Mouse (Mus musculus): ENCODE measurements around the gene Gemin8. TPM values are rescaled to one million over a fixed set of nuclear protein-coding genes. Genes with fewer than 3 reads are reported as not detected.

The Gemin8 gene
- polyA plus RNA-seq, 1 experiment: 5.2 TPM

DNA sequence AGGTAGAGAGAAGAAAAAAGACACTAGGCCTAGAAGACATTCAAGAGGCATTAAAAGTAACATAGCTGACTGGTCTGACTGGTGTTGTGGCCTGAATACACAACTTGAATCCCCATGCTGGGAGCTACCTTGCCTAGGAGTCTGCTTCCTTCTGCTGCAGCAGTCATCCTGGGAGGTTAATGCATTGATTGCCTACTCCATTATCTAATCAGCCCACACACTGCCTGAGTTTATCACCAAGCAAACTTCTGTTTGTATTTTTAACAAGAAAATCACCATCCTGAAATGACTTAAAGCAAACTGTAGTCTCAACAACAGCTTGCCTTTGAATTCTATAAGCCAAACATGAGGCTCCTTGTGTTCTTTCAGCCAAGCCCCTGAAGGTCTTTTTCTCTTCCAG is 29.6 kb downstream of the Gemin8 start:
- no peak for TF ChIP-seq GATA1 (IDR thresholded peaks at IDR 0.05; ENCODE audit: low read length)

DNA sequence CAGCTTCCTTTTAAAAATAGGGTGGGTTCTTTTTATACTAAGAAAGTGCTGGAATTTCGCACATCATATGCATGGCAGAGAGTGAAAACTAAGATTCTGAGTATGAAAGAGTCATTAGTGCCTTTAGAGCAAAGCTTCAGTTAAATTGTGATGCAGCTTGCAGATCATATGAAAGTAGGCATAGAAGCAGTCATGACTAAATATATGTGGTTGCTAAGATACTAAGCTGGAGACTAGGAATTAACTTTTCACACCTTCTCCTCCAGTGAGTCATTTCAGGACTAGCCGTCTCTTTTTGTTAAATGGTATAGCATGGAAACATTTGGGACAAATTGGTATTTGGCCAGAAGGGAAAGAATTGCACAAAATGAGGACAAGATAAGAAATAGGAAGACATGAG is 44.3 kb downstream of the Gemin8 start:
- TF ChIP-seq GATA1 (IDR thresholded peaks at IDR 0.05; ENCODE audit: low read length): no peak

DNA sequence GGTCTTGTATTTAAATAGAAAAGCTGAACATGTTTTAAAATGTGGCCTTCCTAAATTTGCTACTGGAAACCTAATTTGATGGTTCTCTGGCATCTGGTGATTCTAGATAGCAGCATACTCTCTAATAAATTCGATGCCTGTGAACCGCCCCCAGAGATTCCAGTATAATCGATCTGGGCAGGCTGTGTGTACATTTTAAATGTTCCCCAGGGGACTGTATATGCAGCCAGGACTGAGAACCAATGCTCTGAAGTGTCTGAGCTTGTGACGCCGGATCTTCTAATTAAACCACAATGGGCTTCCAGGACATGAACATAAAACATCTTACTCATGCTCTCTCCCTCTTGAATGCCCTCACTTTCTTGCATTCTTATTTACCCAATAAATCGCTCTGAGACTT is 46.0 kb downstream of the Gemin8 start:
- TF ChIP-seq GATA1 (IDR thresholded peaks at IDR 0.05; ENCODE audit: low read length): no peak

DNA sequence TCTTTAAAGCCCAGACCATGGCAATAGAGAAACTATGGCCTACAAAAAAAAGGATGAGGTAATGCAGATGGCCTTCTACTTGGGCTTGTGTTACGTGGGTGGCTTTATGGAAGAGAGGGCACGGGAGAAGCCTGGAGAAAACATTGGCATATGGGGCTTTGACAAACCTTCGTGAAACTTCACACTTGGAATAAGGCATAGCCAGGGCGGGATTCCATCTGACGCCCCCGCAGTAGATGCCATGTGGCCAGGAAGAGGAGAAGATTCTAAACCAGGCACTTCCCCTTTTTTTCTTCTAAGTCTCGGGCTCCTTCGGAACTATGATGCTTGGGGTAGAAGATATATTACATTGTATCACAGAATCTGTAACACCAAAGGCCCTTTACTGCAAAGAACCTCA is 46.5 kb downstream of the Gemin8 start:
- TF ChIP-seq GATA1 (IDR thresholded peaks at IDR 0.05; ENCODE audit: low read length): no peak

DNA sequence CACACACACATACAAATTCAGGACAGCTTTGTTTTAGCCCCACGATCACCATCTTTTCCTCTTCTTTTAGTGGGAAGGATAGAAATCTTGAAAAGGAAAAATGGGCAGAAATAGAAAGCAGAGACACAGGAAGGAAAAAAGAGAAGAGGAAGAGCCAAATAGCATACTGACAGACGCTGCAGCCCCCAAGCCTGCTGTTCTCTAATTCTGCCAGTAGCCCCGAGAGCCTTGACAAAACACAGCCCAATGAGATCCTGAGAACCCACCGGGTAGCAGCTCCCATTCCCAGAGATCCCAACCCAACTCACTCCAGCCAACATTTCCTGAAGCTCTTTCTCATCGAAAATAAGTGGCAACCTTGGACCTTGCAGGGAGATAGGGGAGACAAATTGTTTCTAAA is 49.1 kb downstream of the Gemin8 start:
- no peak for TF ChIP-seq GATA1 (IDR thresholded peaks at IDR 0.05; ENCODE audit: low read length)

DNA sequence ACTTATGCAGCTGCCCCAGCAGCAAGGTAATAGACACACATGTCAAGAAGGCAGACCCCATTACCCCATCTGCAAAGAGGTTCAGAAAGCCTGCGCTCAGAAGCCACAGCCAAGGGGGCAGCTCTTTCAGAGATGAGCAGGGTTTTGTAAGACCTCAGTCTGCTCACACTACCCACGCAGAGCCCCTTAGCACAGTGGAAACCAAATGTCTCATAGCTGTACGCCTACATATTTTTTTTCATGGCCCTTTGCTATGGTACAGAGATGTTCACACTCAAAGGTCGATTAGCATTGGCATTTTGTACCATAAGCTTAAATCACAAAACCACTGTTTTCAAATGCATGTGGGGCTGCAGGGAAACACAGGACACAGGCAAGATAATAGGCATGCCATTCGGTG is 56.6 kb downstream of the Gemin8 start:
- no peak for TF ChIP-seq GATA1 (IDR thresholded peaks at IDR 0.05; ENCODE audit: low read length)

DNA sequence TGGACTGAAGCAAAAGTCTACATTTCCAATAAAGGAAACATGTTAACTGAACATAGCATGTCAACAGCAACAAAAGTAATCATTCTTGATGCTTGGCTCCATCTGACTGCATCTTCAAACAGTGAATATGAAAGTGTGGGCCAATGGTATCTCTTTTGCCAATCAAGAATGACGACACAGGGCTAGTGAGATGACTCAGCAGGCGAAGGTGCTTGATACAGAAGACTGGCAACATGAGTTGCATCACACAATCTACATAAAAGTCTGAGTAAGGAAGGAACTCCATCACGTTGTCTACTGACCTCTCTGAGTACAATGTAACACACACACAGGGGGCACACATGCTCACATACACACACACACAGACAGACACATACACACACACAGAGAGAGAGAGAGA is 59.5 kb downstream of the Gemin8 start:
- TF ChIP-seq GATA1 (IDR thresholded peaks at IDR 0.05; ENCODE audit: low read length): no peak

GRCm38 (mm10) chrX:166230515-166231267 is 60.4 kb downstream of the Gemin8 start:
- no peak for TF ChIP-seq GATA1 (IDR thresholded peaks at IDR 0.05; ENCODE audit: low read length)

- no peak for TF ChIP-seq GATA1 (IDR thresholded peaks at IDR 0.05; ENCODE audit: low read length)
These were observed 65.9 kb downstream of the Gemin8 start for GRCm38 (mm10) chrX:166236131-166236530.

- TF ChIP-seq GATA1 (IDR thresholded peaks at IDR 0.05; ENCODE audit: low read length): no peak
These were observed 68.7 kb downstream of the Gemin8 start, which contains the start of gene Gpm6b for GRCm38 (mm10) chrX:166238831-166239460. TSS of gene Gpm6b (plus strand) at chrX:166238911.

- no peak for TF ChIP-seq GATA1 (IDR thresholded peaks at IDR 0.05; ENCODE audit: low read length)
These were observed 69.3 kb downstream of the Gemin8 start for GRCm38 (mm10) chrX:166239520-166239919.

Other genes starting within 250 kb of the Gemin8 start
- not detected in 2 replicates for gene Gpm6b, start 68.5 kb downstream of the Gemin8 start, polyA plus RNA-seq (2012)

Measured in G1E-ER4 (cell line).